Mouse (Mus musculus) neural tube, embryonic 13.5 days (tissue): ENCODE results near the gene Med15. TPM values are rescaled to one million over a fixed set of nuclear protein-coding genes. Genes with fewer than 3 reads are reported as not detected.

Experiments used
- polyA plus RNA-seq: library from polyadenylated mRNA; unstranded; fragments of >200 nt; fragmentation: Nextera tagmentation; extraction: Ambion mirVana; gene quantifications from 2 replicates; pipeline ENCODE4 v1.2.1, GENCODE M21; 2015

Med15 gene
- polyA plus RNA-seq, 1 experiment from 2014 or later: 46.6 TPM

Other genes with a start within 250 kb of the Med15 start
- 2.4 and 2.6 TPM in 2 replicates for gene Aifm3, start 243.3 kb downstream of the Med15 start, polyA plus RNA-seq
- gene Lztr1, start 224.2 kb downstream of the Med15 start, polyA plus RNA-seq: 108 and 134 TPM in 2 replicates
- 67.8 and 69.9 TPM in 2 replicates for gene Thap7, start 201.8 kb downstream of the Med15 start, polyA plus RNA-seq
- gene Lrrc74b, start 171.6 kb downstream of the Med15 start, polyA plus RNA-seq: 0.35 and 0.56 TPM in 2 replicates
- 1.2 and 1.6 TPM in 2 replicates for gene P2rx6, start 171.0 kb downstream of the Med15 start, polyA plus RNA-seq
- 16.4 and 20.1 TPM in 2 replicates for gene Slc7a4, start 149.7 kb downstream of the Med15 start, polyA plus RNA-seq
- 23.3 and 23.4 TPM in 2 replicates for gene Smpd4, start 113.5 kb downstream of the Med15 start, polyA plus RNA-seq
- gene Ccdc74a, start 86.4 kb downstream of the Med15 start, polyA plus RNA-seq: 8.2 and 10.0 TPM in 2 replicates
- gene Klhl22, start 26.7 kb upstream of the Med15 start, polyA plus RNA-seq: 76.2 and 77.1 TPM in 2 replicates
- gene Scarf2, start 64.4 kb upstream of the Med15 start, polyA plus RNA-seq: 3.4 and 3.7 TPM in 2 replicates
- gene B830017H08Rik, start 100.2 kb upstream of the Med15 start, polyA plus RNA-seq: 1.7 and 1.9 TPM in 2 replicates
- 3.2 and 5.8 TPM in 2 replicates for gene Car15, start 105.5 kb upstream of the Med15 start, polyA plus RNA-seq
- 0.47 and 0.49 TPM in 2 replicates for gene Gm20518, start 158.8 kb upstream of the Med15 start, polyA plus RNA-seq
- gene Tssk1, start 161.3 kb upstream of the Med15 start, polyA plus RNA-seq: 0.07 and 0.10 TPM in 2 replicates
- gene Dgcr2, start 165.7 kb upstream of the Med15 start, polyA plus RNA-seq: 86.3 and 89.6 TPM in 2 replicates
- gene Tssk2, start 165.7 kb upstream of the Med15 start, polyA plus RNA-seq: not detected in 2 replicates
- 43.9 and 48.2 TPM in 2 replicates for gene Ess2, start 178.5 kb upstream of the Med15 start, polyA plus RNA-seq
- gene Gsc2, start 182.2 kb upstream of the Med15 start, polyA plus RNA-seq: not detected in 2 replicates
- 163 and 169 TPM in 2 replicates for gene Slc25a1, start 195.3 kb upstream of the Med15 start, polyA plus RNA-seq
- not detected in 2 replicates for gene Vpreb2, start 247.5 kb upstream of the Med15 start, polyA plus RNA-seq